Mouse (Mus musculus): ENCODE measurements around the gene Gapdhs.
"Not testable (repeated sequence)": the region's sequence is repeated elsewhere in the genome, so short reads cannot be mapped to it uniquely, and the experiment has no call there.

Gene Gapdhs

DNA sequence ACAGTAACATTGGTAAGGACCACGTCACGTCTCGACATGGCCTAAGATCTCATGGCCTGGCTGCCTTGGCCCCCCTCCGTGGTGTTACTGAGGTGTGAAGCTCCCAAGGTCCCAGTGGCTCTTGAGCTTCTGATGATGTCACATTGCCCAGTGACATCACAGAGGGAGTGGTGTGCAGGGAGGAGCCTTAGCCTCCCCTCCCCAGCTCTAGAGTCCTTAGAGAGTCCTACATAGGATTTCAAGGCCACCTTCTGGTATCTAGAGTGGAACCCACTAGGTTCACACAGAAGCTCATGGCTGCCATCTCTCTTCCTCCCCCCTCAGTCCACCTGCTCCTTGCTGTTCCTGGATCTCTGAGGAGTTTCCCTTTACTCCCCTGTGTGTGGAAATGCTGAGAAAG lies at the start of gene Gapdhs:
TSS of gene Gapdhs (minus strand) at position 65 of the 400 bp plus-strand sequence.
- ATAC-seq (ENCODE audit: low TSS enrichment), result not testable (repeated sequence)

DNA sequence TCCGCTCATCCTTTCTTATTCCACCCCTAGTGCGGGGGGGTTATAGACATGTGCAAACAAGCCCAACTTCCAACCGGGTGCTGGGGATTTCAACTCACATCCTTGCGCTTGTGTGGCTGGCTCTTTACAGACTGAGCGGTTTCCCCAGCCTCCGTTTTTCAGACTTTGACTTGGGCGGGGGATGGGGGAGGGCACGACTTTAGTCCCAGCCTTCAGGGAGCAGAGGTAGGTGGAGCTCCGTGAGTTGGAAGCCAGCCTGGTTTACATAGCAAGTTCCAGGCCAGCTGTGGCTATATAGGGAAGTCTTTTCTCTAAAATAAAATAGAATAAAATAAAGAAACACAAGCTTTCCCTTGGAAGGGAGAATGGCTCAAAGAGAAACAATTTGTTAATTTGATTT lies 48.4 kb upstream of the Gapdhs start:
- ATAC-seq (ENCODE audit: low TSS enrichment), result 0 out of 2 replicates have a peak, but pooled peaks have one; percentile 47

DNA sequence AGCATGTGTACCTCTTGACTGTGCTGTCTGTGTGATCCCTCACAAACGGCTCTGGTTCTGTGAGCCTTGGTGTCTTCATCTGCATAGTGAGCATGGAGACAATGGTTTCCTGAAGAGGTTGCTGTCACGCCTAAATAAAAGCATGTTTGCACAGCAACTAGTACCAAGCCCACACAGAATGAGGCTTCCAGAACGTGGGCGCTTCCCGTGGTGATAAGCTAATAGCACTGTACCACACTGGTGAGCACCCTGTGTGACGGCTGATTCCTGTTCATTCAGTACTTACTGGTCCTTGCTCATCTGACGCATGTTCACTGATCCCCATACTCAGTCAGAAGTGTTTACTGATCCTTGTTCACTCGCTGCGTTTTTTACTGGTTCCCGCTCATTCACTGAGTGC lies 46.7 kb upstream of the Gapdhs start:
- ATAC-seq (ENCODE audit: low TSS enrichment), result no peak

DNA sequence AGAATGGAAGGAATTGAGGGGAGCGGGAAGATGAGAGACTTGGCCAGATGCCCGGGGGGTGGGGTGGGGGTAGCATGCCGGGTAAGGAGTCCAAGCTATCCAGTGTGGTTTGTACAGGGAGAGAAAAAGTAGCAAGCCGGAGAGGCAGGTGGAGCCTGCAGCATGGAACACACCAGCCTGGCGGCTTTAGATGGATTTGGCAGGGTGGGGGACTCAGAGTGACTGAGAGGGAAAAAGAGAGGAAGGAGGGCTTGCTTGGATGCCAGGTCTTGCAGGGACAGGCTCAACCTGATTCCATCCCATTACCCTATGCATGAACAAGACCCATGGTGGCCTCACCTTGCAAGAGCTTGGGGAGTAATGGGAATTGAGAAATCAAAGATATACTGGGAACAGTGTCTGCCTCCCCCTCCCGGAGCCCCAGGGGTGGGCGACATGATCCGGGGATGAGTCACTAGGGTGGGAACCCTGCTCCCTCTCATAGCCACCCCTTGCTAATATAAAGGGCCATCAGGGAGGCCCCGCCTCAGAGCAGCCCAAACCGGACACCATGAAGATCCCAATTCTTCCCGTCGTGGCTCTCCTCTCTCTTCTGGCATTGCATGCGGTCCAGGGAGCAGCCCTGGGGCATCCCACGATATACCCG lies 44.0 kb upstream of the Gapdhs start, which contains the start of gene Krtdap:
TSS of gene Krtdap (plus strand) at position 520 of the 646 bp plus-strand sequence.
- no peak for ATAC-seq (ENCODE audit: low TSS enrichment)

DNA sequence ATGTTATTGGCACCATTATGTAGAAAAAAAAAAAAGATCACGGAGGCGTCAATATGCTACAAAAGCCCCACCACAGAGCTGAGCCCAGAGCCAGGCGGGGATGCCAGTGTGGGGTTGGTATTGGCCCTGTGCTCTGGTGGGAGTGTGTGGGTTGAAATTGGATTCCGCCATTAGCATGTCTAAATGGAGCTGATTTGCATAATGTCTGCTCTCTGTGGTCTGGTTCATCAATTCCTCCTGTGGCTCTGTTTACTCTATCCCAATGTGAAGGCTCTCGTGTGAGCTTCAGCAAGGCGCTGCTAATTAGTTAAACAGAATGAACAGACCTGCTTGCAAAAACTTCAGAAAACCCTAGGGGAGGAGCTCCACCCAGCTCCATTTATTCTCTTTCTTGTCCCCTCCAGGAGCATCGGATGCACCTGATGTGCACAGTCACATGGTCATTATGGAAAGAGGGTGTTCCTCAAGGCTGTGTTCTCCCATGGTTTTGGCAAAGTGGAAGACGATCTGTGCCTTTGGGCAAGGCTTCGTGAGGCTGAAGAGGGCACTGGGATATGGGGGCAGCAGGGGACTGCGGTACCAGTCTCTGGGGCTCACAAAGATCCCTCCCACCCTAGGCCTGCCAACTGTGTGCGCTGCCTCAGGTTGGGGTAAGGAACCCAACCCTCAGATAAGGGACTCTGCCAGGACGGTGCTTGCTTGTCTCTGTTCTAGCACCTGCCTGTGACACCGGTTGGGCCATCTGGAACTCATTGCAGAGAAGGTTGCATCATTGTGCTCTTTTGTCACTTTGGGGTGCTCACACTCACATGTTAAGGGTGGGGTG lies 42.5 kb upstream of the Gapdhs start:
- ATAC-seq (ENCODE audit: low TSS enrichment), result no peak

DNA sequence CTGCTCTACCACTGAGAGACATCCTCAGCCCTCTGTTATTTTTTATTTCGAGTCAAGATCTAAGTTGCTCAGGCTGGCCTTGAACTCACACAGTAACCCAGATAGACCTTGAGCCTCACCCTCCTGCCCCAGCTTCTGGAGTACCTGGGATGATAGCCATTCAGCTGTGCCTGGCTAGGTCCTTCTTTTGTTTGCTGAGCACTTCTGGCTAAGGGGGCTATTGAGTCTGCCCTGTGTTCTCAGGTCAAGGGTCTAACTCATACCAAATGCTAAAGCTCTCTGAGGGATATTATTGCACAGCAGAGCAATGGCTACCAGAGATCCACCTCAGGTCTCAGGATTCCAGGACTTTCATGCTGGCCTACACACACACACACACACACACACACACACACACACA lies 41.7 kb upstream of the Gapdhs start:
- ATAC-seq (ENCODE audit: low TSS enrichment), result no peak

DNA sequence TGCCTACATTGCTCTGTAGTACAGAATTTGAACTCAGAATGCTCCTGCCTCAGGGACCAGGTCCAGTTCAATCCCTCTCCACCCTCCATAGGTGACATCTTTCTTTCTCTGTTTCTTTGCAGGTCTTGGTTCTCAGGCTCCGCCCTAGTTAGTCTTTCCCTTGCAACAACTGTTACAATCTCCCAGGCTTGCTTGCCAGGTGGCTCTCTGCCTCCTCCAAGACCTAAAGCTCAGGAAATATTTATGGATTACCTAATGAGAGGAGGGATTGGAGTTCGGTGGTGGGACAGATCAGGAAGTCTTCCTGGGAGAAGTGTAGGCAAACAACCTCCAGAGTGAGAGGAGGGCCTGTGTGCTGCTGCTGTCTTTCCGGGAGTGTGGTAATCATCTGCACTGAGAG lies 39.2 kb upstream of the Gapdhs start:
- ATAC-seq (ENCODE audit: low TSS enrichment), result no peak

DNA sequence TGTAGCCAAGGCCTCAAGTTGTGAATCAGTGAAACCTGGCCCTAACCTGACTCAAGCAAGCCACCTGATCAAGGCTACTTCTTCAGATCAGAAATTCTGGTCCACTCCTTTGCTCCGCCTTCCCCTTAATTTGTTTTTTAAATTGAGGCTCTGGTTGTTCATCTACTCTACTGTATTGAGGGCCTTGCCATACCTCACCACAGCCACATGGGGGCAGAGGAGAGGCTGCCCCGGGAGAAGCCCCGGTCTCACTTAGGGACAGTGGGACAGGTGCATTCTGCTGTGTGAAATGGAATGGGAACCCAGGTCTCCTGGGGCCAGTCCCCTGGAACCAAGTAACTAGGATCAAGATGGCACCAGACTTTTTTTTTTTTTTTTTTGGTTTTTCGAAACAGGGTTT lies 38.3 kb upstream of the Gapdhs start:
- no peak for ATAC-seq (ENCODE audit: low TSS enrichment)

DNA sequence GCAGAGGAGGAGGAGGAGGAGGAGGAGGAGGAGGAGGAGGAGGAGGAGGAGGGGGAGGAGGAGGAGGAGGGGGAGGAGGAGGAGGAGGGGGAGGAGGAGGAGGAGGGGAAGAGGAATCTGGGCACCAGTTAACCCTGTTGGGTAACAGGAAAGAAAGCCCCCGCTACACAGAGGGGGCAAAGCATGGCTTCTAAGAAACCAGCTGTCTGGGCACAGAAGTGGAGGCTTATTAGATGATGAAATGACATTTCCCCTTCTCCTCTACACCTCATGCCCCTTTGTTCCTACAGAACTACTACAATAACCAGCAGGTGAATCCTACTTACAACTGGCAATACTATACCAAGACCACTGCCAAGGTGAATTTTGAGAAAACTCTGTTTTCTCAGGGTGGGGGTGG lies 34.4 kb upstream of the Gapdhs start:
- no peak for ATAC-seq (ENCODE audit: low TSS enrichment)

DNA sequence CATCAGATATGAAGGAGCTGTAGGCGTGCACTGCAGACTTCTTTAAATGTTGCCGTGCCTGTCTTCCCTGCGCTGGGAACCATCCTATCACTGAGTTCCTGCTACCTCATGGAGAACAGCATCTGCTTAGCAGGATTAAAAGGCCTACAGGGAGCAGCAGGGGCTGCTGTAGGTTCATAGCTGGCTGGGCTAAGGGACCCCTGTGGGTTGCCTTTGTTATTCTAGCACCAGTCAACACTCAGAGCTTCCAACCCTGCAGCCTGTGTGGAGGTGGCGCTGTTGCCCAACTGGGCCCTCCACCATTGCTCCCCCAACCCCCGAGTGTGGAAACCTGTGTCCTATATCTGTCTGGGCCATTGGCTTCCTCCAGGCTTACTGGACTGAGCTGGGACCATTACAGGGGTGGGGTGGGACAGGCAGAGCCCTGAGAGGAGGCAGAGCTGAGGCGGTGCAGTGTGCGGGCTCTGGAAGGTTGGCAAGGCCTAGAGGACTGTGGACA lies 33.6 kb upstream of the Gapdhs start:
- no peak for ATAC-seq (ENCODE audit: low TSS enrichment)

DNA sequence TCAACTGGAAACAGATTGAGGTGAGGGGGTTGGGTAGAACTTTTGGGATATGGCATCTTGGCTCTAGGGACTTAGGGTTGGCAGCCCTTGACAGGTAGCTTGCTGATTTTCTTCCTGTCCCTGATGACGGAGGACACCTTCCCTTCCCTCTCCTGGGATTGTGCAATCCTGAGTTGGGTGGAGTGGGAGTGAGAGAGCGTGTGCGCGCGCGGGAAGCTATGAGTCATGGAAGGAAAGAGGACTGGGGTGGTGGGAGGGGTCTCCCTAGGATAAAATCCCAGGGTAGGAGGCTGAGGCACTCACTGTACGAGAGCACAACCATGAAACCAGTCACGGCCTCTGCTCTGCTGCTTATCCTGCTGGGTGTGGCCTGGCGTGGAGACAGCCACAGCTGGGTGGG lies 32.6 kb upstream of the Gapdhs start:
- ATAC-seq (ENCODE audit: low TSS enrichment), result no peak; the same call in 1 of the 2 replicates

DNA sequence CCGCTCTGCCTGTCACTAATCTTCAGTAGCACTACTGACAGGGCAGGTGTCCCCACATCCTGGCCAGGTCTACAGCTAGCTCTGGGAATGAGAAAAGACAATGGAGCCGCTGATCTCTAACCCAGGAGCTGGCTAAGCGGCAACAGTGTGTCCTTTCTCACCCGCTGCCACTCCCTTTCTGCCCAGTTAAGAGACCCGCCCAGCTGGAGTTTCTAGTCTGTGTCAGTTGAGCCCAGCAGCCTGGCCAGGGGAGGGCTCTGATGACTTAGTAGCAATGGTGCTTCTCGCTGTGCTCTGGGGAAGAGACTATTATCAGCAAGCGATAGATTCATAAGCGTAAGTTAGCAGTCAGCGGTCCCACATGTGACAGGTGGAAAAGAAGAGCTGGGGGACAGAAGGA lies 25.8 kb upstream of the Gapdhs start:
- no peak for ATAC-seq (ENCODE audit: low TSS enrichment)

DNA sequence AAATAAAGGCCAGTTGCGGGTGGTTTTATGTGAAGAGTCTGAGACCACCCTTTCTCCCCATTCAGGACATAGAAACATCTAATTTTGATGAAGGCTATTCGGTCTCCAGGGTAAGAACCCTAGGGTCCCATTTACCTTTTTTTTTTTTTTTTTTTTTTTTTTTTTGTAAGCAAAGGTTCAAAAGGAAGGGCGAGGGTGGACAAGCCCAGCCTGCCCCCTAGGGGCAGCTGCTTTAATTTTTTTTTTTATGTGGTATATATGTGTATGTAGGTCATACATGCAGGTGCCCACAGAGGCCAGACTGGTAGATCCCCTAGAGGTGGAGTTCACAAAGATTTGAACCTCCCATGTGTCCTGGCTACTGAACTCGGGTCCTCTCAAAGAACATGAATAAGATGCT lies 22.9 kb upstream of the Gapdhs start:
- ATAC-seq (ENCODE audit: low TSS enrichment), result no peak

DNA sequence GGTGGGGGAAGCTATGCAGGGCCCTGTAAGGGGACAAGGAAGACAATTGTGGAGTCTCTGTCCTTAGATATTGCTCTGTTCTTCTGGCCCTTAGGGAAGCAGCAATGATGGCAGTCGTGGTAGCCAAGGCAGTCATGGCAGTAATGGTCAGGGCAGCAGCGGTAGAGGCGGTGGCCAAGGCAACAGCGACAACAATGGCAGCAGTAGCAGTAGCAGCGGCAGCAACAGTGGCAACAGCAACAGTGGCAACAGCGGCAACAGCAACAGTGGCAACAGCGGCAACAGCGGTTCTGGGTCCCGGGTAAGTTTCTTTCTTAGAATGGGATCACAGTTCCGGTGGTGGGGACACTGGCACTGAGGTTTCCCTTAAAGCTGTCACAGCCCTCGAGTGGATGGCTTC lies 21.7 kb upstream of the Gapdhs start:
- ATAC-seq (ENCODE audit: low TSS enrichment), result no peak

DNA sequence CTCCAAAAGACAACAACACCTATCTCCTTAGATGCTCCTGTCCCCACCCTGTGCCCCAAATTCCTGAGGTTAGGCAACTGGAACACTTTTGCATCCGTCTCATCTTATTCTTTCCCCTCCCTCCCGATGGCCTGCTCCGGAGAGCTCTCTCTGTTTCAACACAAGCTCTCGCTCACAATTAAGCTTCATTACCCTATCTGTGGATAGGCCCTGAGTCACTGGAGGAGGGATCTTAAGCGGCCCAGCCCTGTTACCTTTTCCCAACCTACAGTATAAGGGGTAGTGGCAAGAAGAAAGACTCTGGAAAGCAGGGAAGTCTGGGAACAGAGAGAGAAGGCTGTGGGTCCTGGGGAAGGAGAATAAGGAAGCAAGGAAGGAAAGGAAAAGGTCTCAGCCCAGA lies 20.0 kb upstream of the Gapdhs start, which contains the start of gene Dmkn:
TSS of gene Dmkn (plus strand) at position 301 of the 400 bp plus-strand sequence.
- ATAC-seq (ENCODE audit: low TSS enrichment), result no peak

DNA sequence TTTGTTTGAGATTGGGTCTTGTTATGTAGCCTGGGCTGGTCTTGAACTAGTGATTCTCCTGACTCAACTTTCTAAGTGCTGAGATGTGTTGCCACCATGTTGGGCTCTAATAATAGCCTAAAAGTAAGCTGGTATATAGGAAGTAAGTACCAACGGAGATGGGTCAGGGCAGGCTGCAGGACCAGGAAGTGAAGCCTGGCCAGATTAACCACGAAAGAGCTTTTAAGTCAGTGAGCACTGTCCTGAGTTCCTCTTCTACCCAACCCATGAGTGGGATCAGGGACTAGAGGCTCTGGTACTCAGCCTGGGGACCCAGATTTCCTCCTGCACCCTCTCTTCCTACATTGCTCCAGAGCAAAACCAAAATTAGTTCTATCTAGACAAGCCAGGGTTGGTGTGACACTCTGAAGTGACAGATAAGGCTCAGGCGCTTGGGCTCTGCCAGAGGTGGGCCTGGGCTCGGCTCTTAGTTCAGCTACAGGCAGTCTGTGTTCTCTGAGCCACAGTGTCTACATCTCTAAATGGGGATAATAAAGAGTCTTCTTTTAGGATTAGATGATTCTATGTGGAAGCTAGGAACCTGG lies 18.4 kb upstream of the Gapdhs start:
- ATAC-seq (ENCODE audit: low TSS enrichment), result no peak

DNA sequence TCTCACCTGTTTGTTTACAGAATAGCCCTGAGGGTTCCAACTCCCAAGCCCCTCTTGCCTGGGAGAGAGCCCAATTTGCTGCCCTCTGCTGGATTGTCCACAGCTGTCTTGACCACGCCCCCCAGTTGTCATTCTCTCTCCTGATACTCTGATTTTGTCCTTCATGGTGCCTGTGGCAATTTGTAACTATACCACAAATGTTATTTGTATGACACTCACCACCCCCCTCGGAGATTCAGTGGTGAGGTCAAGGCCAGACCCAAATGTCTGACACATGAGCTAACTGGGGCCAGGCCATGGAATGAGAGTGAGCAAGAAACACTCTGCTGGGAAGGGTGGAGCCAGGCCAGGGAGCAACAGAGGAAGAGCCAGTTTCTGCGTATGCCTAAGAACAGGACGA lies 15.4 kb upstream of the Gapdhs start:
- no peak for ATAC-seq (ENCODE audit: low TSS enrichment)

DNA sequence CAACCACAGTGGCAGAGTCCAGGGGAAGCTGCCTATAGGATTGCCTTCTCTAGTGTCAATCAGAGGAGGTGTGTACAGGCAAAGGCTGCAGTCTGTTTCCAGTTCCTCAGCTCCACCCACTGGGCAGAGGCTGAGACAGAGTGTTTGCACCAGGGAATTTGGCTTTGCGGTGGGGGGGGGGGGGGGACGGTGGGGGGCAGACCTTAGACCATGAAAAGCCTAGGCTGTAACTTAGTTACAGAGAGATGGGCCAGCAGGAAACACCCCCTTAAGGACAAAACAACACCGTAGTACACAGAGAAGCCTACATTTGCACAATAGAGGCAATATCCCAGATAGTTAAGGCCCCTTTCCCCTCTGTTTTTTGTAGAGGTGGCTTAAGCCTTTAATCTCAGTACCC lies 13.5 kb upstream of the Gapdhs start:
- no peak for ATAC-seq (ENCODE audit: low TSS enrichment)

DNA sequence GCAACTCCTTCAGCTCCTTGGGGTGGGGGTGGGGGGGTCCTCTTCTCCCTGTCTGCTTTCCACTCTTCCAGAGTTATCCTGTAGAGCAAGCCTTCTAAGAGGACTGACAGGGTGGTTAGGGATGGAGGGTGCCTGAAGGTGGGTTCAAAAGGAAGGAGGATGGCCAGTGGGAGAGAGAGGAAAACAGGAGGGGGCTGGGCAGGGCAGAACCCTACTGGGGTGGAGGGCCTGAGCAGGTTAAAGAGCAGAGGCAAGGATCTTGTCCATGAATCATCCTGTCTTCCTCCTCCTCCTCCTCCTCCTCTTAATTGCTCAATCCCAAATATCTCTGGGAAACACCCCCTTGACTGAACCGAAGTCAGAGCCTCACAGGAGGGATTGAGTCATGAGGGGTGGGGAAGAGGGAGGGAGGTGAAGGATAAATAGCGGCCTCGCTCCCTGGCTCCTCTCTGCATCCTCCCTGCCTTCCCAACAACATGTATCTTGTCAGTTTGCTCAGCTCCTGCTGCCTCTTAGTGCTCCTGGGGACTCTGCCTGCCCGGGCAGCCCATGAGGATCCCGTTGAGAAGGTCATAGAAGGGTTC lies 7.7 kb upstream of the Gapdhs start, which contains the start of gene Sbsn:
TSS of gene Sbsn (plus strand) at position 386 of the 584 bp plus-strand sequence.
- no peak for ATAC-seq (ENCODE audit: low TSS enrichment)

DNA sequence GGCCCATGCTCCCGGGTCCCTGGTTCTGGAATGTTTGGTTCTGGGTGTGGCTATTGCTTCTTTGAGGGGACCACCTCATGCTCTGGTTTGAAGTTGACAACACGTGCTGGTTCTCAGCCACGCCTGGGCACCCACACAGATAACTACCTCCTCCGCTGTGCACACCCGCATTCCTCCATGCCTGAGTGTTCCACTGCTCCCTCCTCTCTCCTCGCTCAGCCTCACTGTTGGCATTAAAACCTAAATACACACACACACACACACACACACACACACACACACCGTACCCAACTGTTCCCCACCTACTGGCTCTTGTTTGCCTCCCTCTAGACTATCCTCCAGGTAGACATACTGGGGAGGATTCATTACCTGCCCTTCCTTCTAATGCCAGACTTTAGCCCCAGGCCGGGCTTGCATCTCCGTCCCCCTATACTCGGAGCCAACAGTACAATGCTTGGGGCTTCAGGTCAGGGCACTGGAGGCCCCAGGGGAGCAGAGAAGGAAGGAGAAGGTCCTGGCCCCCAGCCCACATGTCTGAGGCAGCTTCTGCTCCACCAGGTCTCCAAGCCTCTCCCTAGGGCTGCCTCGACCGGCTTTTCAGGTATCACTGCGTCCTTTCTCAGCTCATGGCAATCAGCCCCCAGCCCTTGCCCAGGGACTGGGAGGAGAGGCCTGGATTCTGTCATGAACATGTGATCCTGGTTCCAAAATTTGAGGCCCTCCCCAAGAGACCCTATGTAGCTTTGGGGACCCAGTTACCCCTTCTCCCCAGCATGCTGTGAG lies 6.5 kb upstream of the Gapdhs start:
- no peak; the same call in 1 of the 2 replicates for ATAC-seq (ENCODE audit: low TSS enrichment)

DNA sequence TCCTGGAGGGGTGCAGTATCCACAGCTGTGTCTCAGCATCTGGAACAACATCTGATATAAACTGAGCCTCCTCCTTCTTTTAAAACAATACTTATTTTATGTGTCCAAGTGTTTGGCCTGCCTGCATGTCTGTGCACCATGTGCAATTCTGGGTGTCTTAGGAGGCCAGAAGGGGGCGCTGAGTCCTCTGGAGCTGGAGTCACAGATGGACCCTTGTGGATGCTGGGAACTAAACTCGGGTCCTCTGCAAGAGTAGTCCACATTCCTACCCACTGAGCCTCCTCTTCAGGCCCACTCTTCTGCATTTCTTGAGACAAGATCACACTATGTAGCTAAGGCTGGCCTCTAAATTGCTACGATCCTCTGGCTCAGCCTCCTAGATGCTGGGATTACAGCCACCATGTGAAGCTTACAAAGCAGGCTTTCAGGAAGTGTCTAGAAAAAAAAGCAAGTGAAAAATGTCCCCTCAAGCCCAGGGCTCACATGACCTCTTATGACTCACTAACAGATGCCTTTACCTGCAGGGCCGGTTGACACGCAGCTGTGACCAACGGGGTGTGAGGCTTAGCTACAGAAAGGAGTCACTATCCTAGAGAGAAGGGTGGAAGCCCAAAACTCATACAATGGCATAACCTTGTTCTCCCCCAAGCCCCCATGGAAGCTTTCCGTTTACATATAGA lies 4.2 kb upstream of the Gapdhs start:
- ATAC-seq (ENCODE audit: low TSS enrichment), result no peak
